Mouse (Mus musculus) thymus, adult 2 months (tissue): ENCODE results near the gene Dip2c.

Experiments used
- CTCF ChIP-seq: fragments of 200-500 bp; IDR thresholded peaks from 2 replicates; pipeline ENCODE4 v1.5.1; 2012; ENCODE audit warnings: mild to moderate bottlenecking, control low read depth, low read length, moderate library complexity, borderline replicate concordance; ENCODE audit not compliant: control insufficient read depth, poor library complexity, insufficient read depth; ENCODE audit errors: extremely low read depth
- POLR2A ChIP-seq: fragments of 200-500 bp; IDR thresholded peaks from 2 replicates; pipeline ENCODE4 v1.6.1; 2012; ENCODE audit warnings: mild to moderate bottlenecking, low read length, control low read depth, moderate library complexity; ENCODE audit not compliant: control insufficient read depth, poor library complexity, insufficient read depth; ENCODE audit errors: extremely low read depth

DNA sequence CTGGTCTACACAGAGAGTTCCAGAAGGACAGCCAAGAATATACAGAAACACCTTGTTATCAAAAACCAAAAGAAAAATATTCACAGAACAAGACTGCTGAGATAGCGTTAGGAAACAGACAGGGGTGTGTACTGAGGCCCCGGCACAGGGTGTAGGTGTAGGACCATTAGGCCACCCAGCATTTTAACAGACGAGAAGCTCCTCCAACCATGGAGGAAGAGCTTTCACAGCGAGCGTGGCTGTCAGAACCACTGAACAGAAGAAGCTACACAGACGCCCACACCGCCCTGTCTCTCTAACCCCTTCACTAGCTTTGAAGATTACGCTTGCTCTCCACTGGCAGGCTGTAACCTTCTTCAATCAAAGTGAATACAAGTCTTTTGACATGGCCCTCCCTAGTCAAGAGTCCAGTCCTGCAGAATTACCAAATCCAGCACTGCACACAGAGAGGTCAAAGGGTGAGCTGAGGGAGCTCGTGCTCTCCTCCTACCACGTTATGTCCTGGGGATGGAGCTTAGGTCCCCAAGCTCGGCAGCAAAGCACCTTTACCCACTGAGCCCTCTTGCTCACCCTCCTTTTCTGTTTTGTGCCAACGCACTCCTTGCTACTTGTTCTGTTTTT is 426.4 kb downstream of the Dip2c start:
- TF ChIP-seq CTCF (no peak), POLR2A (no peak)
